Mouse (Mus musculus) kidney, embryonic 16.5 days (tissue): ENCODE results near the gene Ap5s1. TPM values are rescaled to one million over a fixed set of nuclear protein-coding genes. Genes with fewer than 3 reads are reported as not detected.
A peak's percentile ranks its signal among the peaks of the same experiment; 100 is the strongest.

Experiments
- ATAC-seq: fragments of 200-750 bp; cut with Nextera tagmentation; 2 replicates; pipeline ENCODE4 v1.8.0; 2017; ENCODE audit warnings: moderate TSS enrichment; ENCODE audit not compliant: low FRiP score, low TSS enrichment
- H3K27ac ChIP-seq: fragments of 300-500 bp; sonication (generic); 2 replicates; pipeline ENCODE4 v1.5.1; 2014; ENCODE audit warnings: low read length
- H3K27me3 ChIP-seq: fragments of 300-500 bp; sonication (generic); 2 replicates; pipeline ENCODE4 v1.6.1; 2014; ENCODE audit warnings: low read length, control low read depth, mixed read lengths; ENCODE audit not compliant: insufficient read depth
- H3K36me3 ChIP-seq: fragments of 300-500 bp; sonication (generic); 2 replicates; pipeline ENCODE4 v1.6.1; 2014; ENCODE audit warnings: low read length, control low read depth, mixed read lengths; ENCODE audit not compliant: insufficient read depth
- H3K4me1 ChIP-seq: fragments of 300-500 bp; sonication (generic); 2 replicates; pipeline ENCODE4 v1.6.1; 2014; ENCODE audit warnings: low read length, control low read depth, mixed read lengths; ENCODE audit not compliant: insufficient read depth
- H3K4me2 ChIP-seq: fragments of 300-500 bp; sonication (generic); replicated peaks from 2 replicates; pipeline ENCODE4 v1.6.1; 2014; ENCODE audit warnings: low read depth, low read length
- H3K4me3 ChIP-seq: fragments of 300-500 bp; sonication (generic); 2 replicates; pipeline ENCODE4 v1.5.1; 2014; ENCODE audit warnings: mild to moderate bottlenecking, low read length
- H3K9ac ChIP-seq: fragments of 300-500 bp; sonication (generic); replicated peaks from 2 replicates; pipeline ENCODE4 v1.6.1; 2014; ENCODE audit warnings: low read length
- H3K9me3 ChIP-seq: fragments of 300-500 bp; sonication (generic); 2 replicates; pipeline ENCODE4 v1.6.1; 2016; ENCODE audit warnings: low read length, control low read depth
- WGBS: fragments of 180-500 bp; shearing (Covaris S2); extraction: QIAGEN DNeasy Blood & Tissue Kit; methylation state at CpG from one replicate; pipeline ENCODE4 v1.1.7; 2014; 5-methylcytosine and 5-hydroxymethylcytosine counted together
- polyA plus RNA-seq: library from polyadenylated mRNA; unstranded; fragments of >200 nt; fragmentation: Nextera tagmentation; extraction: Ambion mirVana; gene quantifications from 2 replicates; pipeline ENCODE4 v1.2.1, GENCODE M21; 2015

Ap5s1 gene
- polyA plus RNA-seq, 1 experiment from 2014 or later: 30.2 TPM

DNA sequence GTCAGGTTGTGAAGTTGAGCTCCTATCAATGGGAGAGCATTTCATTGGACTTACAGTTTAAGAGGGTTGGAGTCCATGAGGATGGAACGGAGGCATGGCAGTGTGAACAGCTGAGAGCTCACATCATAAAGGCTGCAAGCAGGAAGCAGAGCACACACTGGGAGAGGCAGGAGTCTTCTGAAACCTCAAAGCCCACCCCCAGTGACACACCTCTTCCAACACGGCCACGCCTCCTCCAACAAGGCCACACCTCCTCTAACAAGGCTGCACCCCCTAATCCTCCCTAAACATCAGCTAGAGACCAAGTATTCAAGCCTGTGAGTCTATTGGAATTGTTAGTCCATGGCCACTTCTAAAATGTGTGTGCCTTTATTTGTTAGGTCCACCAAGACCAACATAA lies 48.9 kb downstream of the Ap5s1 start:
- H3K4me2 ChIP-seq: no peak overlapping the region
- no peaks in the 10 kb centered on the region for H3K9me3 ChIP-seq
- no peaks in the 10 kb centered on the region for H3K36me3 ChIP-seq
- H3K27me3 ChIP-seq: no peaks in the 10 kb centered on the region
- H3K27ac ChIP-seq: no peak overlapping the region
- H3K4me3 ChIP-seq: no peak overlapping the region
- ATAC-seq: no peak
- 61% methylated on average over 3 of the region's 3 CpGs for WGBS
- no peak overlapping the region for H3K9ac ChIP-seq
- peaks cover 16% of the 10 kb centered on the region for H3K4me1 ChIP-seq

DNA sequence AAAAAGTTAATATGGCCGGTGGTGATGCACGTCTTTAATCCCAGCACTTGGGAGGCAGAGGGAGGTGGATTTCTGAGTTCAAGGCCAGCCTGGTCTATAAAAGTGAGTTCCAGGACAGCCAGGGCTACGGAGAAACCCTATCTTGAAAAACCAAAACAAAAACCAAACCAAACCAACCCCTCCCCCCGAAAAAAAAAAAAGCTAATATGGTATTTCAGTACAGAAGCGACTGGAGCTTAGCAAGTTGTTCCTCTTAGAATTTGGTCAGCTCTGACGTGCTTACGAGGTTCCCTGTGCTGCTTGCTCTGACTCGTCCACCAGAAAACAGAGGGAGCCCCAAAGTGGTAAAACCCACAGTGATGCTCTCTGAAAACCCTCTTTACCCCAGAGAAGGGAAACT lies 51.8 kb downstream of the Ap5s1 start:
- H3K4me3 ChIP-seq: no peak overlapping the region
- no peak overlapping the region for H3K9ac ChIP-seq
- ATAC-seq: no peak
- H3K4me1 ChIP-seq: peaks cover 10% of the 10 kb centered on the region
- H3K36me3 ChIP-seq: no peaks in the 10 kb centered on the region
- no peaks in the 10 kb centered on the region for H3K9me3 ChIP-seq
- WGBS: 74% methylated on average over 8 of the region's 8 CpGs
- no peak overlapping the region for H3K27ac ChIP-seq
- H3K4me2 ChIP-seq: no peak overlapping the region
- H3K27me3 ChIP-seq: no peaks in the 10 kb centered on the region

DNA sequence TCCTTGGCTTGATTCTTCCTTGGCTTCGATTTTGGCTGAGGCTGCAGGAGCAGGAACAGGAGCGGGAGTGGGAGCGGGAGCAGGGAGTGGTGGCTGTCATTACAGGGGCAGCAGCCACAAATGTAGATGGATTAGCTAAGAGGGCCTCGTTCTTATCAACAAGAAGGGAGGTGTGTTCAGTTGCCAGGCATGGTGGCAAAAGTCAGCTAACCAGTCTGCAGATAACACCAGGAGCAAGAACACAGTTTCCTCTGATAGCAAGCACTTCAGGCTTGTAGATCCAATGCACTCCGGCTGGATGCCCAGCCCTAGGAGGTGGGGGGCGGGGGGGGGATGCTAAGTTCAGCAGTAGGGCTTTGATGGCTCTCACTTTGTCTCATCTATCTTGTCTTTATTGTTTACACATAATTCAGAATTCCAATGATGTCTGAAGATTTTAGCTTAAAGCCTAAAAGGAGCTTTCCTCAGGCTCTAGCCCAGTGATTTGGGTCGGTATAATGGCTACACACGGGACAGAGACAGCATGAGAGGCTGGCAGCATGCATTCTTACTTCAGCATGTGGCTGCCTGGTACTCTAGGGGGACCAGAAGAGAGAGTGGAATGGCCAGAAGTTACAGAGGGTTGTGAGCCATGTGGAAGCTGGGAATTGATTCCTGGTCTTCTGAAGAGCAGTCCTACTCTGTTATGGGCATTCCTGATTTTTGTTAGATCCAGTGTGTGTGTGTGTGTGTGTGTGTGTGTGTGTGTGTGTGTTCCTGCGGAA lies 53.8 kb downstream of the Ap5s1 start:
- H3K4me3 ChIP-seq: no peak overlapping the region
- H3K4me1 ChIP-seq: peaks cover 19% of the 10 kb centered on the region
- H3K27ac ChIP-seq: no peak overlapping the region
- WGBS: 68% methylated on average over 9 of the region's 9 CpGs
- no peak overlapping the region; the same call in 1 of the 2 replicates for H3K9ac ChIP-seq
- H3K4me2 ChIP-seq: no peak overlapping the region
- H3K9me3 ChIP-seq: no peaks in the 10 kb centered on the region
- no peaks in the 10 kb centered on the region for H3K27me3 ChIP-seq
- no peaks in the 10 kb centered on the region for H3K36me3 ChIP-seq
- no peak for ATAC-seq

DNA sequence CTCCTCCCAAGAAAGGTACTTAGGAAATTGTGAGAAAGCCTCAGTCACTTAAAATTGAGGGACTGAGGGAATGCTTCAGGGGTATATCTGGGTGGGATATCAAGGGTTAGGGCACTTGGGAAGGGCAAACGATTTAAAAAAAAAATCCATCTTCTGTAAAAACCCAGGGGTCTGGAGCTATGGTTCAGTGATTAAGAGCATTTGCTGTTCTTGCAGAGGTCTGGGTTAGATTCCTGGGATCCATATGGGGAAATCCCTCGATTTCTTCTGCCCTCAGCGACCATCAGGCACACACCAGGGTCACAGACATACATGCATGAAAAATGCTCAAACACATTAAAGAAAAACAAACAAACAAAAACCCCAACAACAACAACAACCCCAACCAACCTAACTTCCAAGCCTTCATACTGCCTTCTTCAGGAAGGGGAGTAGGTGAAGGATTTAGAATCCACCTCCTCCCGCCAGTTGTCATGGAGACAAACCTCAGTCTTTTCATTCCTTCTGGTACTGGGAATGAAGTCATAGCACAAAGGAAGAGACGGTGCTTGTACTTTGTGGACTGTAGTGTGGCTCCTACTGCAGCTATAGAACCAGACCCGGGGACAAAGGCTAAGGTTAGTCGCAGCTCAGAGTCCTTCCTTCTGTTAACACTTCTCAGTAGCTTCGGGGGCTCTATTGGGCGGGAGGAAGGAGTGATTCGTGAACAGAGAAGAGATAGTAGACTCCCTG lies 54.8 kb downstream of the Ap5s1 start:
- Histone ChIP-seq H3K9me3 (no peaks in the 10 kb centered on the region), H3K9ac (peak overlapping the region; percentile 84), H3K27me3 (no peaks in the 10 kb centered on the region), H3K36me3 (no peaks in the 10 kb centered on the region), H3K4me2 (peak overlapping the region; percentile 86), H3K4me1 (peaks cover 19% of the 10 kb centered on the region), H3K4me3 (peak overlapping the region; percentile 85), H3K27ac (peak overlapping the region; percentile 99)
- 3% methylated on average over 10 of the region's 10 CpGs for WGBS
- peak; percentile 81 for ATAC-seq

DNA sequence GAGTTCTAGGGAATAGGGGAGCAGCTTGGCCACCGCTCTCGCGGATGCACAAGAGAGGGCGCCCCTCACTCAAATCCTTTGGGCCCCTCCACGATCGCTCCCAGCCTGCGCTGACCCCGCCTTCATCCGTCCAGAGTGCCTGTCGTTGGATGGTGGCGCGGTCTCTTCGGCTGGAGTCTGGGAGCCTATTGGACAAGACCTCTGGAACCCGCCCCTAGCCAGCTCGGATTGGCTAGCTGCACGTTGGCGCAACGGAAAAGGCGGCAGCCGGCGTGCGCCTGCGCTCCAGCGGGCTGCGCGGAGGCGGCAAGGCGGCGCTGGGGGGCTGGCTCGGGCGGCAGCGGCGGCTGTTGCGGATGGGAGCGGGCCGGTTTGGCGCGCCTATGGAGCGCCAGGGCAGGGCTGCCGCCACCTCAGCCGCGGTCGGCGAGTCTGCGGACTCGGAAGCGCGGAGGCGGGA lies 55.4 kb downstream of the Ap5s1 start, which contains the start of gene Pank2:
Pank2 (plus strand) TSS at position 283 of the 460 bp plus-strand sequence.
- Histone ChIP-seq H3K27me3 (no peaks in the 10 kb centered on the region), H3K36me3 (no peaks in the 10 kb centered on the region), H3K4me3 (peak within 1 kb of the TSS; percentile 85), H3K4me2 (peak within 1 kb of the TSS; percentile 86), H3K9ac (peak within 1 kb of the TSS; percentile 99), H3K4me1 (peaks cover 19% of the 10 kb centered on the region), H3K9me3 (no peaks in the 10 kb centered on the region), H3K27ac (peak within 1 kb of the TSS; percentile 99)
- 0% methylated on average over 44 of the region's 49 CpGs for WGBS
- peak; percentile 100 for ATAC-seq

Other genes starting within 250 kb of the Ap5s1 start
- 17.3 and 17.8 TPM in 2 replicates for gene Gfra4, start 164.0 kb upstream of the Ap5s1 start, polyA plus RNA-seq
- gene Adam33, start 143.3 kb upstream of the Ap5s1 start, polyA plus RNA-seq: 4.8 and 6.0 TPM in 2 replicates
- gene Siglec1, start 120.3 kb upstream of the Ap5s1 start, polyA plus RNA-seq: 0.29 and 0.46 TPM in 2 replicates
- gene Hspa12b, start 79.8 kb upstream of the Ap5s1 start, polyA plus RNA-seq: 22.2 and 23.7 TPM in 2 replicates
- not detected in 2 replicates for gene Gm11037, start 73.6 kb upstream of the Ap5s1 start, polyA plus RNA-seq
- gene 1700037H04Rik, start 47.0 kb upstream of the Ap5s1 start, polyA plus RNA-seq: 98.2 and 101 TPM in 2 replicates
- 9.7 and 10.1 TPM in 2 replicates for gene Cenpb, start 27.0 kb upstream of the Ap5s1 start, polyA plus RNA-seq
- gene Cdc25b, start 20.1 kb upstream of the Ap5s1 start, polyA plus RNA-seq: 73.8 and 87.0 TPM in 2 replicates
- 3.3 and 4.7 TPM in 2 replicates for gene Spef1, start 19.8 kb upstream of the Ap5s1 start, polyA plus RNA-seq
- 37.9 TPM in 2 replicates for gene Mavs, start 27.0 kb downstream of the Ap5s1 start, polyA plus RNA-seq
- 27.2 and 30.8 TPM in 2 replicates for gene Pank2, start 55.4 kb downstream of the Ap5s1 start, polyA plus RNA-seq
- 3.6 and 4.2 TPM in 2 replicates for gene Rnf24, start 145.8 kb downstream of the Ap5s1 start, polyA plus RNA-seq